Mouse (Mus musculus) CH12.LX (cell line): ENCODE data around the gene Spdef. TPM values are rescaled to one million over a fixed set of nuclear protein-coding genes. Genes with fewer than 3 reads are reported as not detected.

Source experiments
- DNase-seq: peaks from one replicate; pipeline ENCODE4 v3.0.0-alpha.2; 2013; ENCODE audit errors: extremely low read depth
- H3K27ac ChIP-seq: 2 replicates; pipeline ENCODE4 v1.5.1; 2012; ENCODE audit warnings: low read depth, mild to moderate bottlenecking, control low read depth, moderate library complexity; ENCODE audit not compliant: insufficient read depth
- H3K27me3 ChIP-seq: replicated peaks from 2 replicates; pipeline ENCODE3; 2012; ENCODE audit warnings: inconsistent platforms
- H3K36me3 ChIP-seq, 2 experiments: replicated peaks in 1 of 2; 2 replicates each; pipeline versions ENCODE3 to v1.6.1; 2012; ENCODE audit warnings: inconsistent platforms in 1 of 2, low read length in 1 of 2, mild to moderate bottlenecking in 1 of 2, mixed read lengths in 1 of 2, moderate library complexity in 1 of 2; ENCODE audit not compliant: control insufficient read depth in 1 of 2, insufficient read depth in 1 of 2
- H3K4me1 ChIP-seq, 2 experiments: 2 replicates each; pipeline ENCODE4 v1.6.1; 2012; ENCODE audit warnings: inconsistent platforms in 1 of 2, moderate library complexity in 1 of 2; ENCODE audit not compliant: insufficient read depth in 2 of 2, control insufficient read depth in 1 of 2
- H3K4me2 ChIP-seq: 2 replicates; pipeline ENCODE4 v1.6.1; 2012; ENCODE audit warnings: low read depth, mild to moderate bottlenecking, control low read depth; ENCODE audit not compliant: poor library complexity, insufficient read depth, severe bottlenecking
- H3K4me3 ChIP-seq, 3 experiments: fragments of 150-350 bp in 1 of 3; sonication (generic) in 1 of 3; replicated peaks in 1 of 3; 2 replicates each; pipeline versions ENCODE3 to v1.5.1; 2011 to 2012; ENCODE audit warnings: low read depth in 2 of 3, low read length in 2 of 3, mild to moderate bottlenecking in 2 of 3, moderate library complexity in 2 of 3, control low read depth in 1 of 3, improper control_type of control experiment in 1 of 3, inconsistent platforms in 1 of 3, mixed read lengths in 1 of 3; ENCODE audit not compliant: poor library complexity in 1 of 3
- H3K79me2 ChIP-seq: replicated peaks from 2 replicates; pipeline ENCODE4 v1.6.1; 2012; ENCODE audit warnings: mild to moderate bottlenecking, moderate library complexity; ENCODE audit not compliant: control insufficient read depth, poor library complexity, insufficient read depth, severe bottlenecking; ENCODE audit errors: extremely low read depth
- H3K9ac ChIP-seq: 2 replicates; pipeline ENCODE4 v1.6.1; 2012; ENCODE audit warnings: low read depth, mild to moderate bottlenecking, control low read depth, moderate library complexity; ENCODE audit not compliant: insufficient read depth
- H3K9me3 ChIP-seq: replicated peaks from 2 replicates; pipeline ENCODE3; 2012; ENCODE audit warnings: low read length, inconsistent platforms, mixed read lengths
- CTCF ChIP-seq, 2 experiments: IDR thresholded peaks in 1 of 2; conservative IDR thresholded peaks in 1 of 2; 2 replicates each; pipeline ENCODE4 v1.5.1; 2011 to 2012; ENCODE audit warnings: low read depth in 2 of 2, low read length in 2 of 2, improper control_type of control experiment in 1 of 2, inconsistent platforms in 1 of 2, mild to moderate bottlenecking in 1 of 2, moderate library complexity in 1 of 2
- E2F4 ChIP-seq: IDR thresholded peaks from 2 replicates; pipeline ENCODE4 v1.6.1; 2011; ENCODE audit warnings: low read depth, low read length, improper control_type of control experiment; ENCODE audit not compliant: insufficient replicate concordance
- IRF4 ChIP-seq: IDR thresholded peaks from 2 replicates; pipeline ENCODE4 v1.6.1; 2014; ENCODE audit warnings: low read depth, mild to moderate bottlenecking, inconsistent platforms, low read length, improper control_type of control experiment
- JUND ChIP-seq: conservative IDR thresholded peaks from 2 replicates; pipeline ENCODE4 v1.6.1; 2011; ENCODE audit warnings: low read depth, low read length, improper control_type of control experiment
- MAFK ChIP-seq: IDR thresholded peaks from 2 replicates; pipeline ENCODE4 v1.6.1; 2011; ENCODE audit warnings: low read length, improper control_type of control experiment; ENCODE audit not compliant: insufficient replicate concordance
- MEF2A ChIP-seq: IDR thresholded peaks from 2 replicates; pipeline ENCODE4 v1.6.1; 2014; ENCODE audit warnings: low read depth, mild to moderate bottlenecking, inconsistent platforms, low read length, improper control_type of control experiment, borderline replicate concordance
- RAD21 ChIP-seq: IDR thresholded peaks from 2 replicates; pipeline ENCODE4 v1.6.1; 2011; ENCODE audit warnings: low read depth, mild to moderate bottlenecking, low read length, improper control_type of control experiment, moderate library complexity
- RCOR1 ChIP-seq: conservative IDR thresholded peaks from 2 replicates; pipeline ENCODE4 v1.6.1; 2012; ENCODE audit warnings: low read depth, mild to moderate bottlenecking, inconsistent platforms, low read length, improper control_type of control experiment
- SIN3A ChIP-seq: IDR thresholded peaks from 2 replicates; pipeline ENCODE4 v1.6.1; 2012; ENCODE audit warnings: low read length, improper control_type of control experiment, inconsistent platforms
- SMC3 ChIP-seq: IDR thresholded peaks from 2 replicates; pipeline ENCODE4 v1.6.1; 2011; ENCODE audit warnings: low read depth, low read length, improper control_type of control experiment
- TCF12 ChIP-seq: IDR thresholded peaks from 2 replicates; pipeline ENCODE4 v1.6.1; 2014; ENCODE audit warnings: low read depth, mild to moderate bottlenecking, inconsistent platforms, low read length, improper control_type of control experiment
- ZC3H11A ChIP-seq: IDR thresholded peaks from 2 replicates; pipeline ENCODE4 v1.6.1; 2012; ENCODE audit warnings: low read depth, mild to moderate bottlenecking, inconsistent platforms, low read length, improper control_type of control experiment
- ZKSCAN1 ChIP-seq: IDR thresholded peaks from 2 replicates; pipeline ENCODE4 v1.6.1; 2012; ENCODE audit warnings: low read depth, inconsistent platforms, low read length, improper control_type of control experiment, borderline replicate concordance
- ZMIZ1 ChIP-seq: IDR thresholded peaks from 2 replicates; pipeline ENCODE4 v1.6.1; 2012; ENCODE audit warnings: low read depth, mild to moderate bottlenecking, inconsistent platforms, low read length, improper control_type of control experiment
- ZNF384 ChIP-seq: IDR thresholded peaks from 2 replicates; pipeline ENCODE4 v1.6.1; 2012; ENCODE audit warnings: low read depth, low read length, improper control_type of control experiment, inconsistent platforms
- dilution Hi-C: fragments of 300-500 bp; cut with MboI; formaldehyde crosslinking; loops from 2 replicates; pipeline ENCODE4 v1.14.3; 2020; ENCODE audit warnings: low sequenced_read_pairs; ENCODE audit not compliant: extremely low pct_unique_long_range_greater_than_20kb, extremely low pct_ligation_motif_present
- in situ Hi-C: fragments of 300-500 bp; cut with MboI; formaldehyde crosslinking; loops from 3 replicates; pipeline ENCODE4 v1.14.3; 2019; ENCODE audit warnings: low sequenced_read_pairs, low pct_ligation_motif_present, low pct_unique_long_range_greater_than_20kb, mixed read lengths
- polyA plus RNA-seq: library from polyadenylated mRNA; unstranded; fragments of >175 nt; gene quantifications from 2 replicates; pipeline ENCODE4 v1.2.1, GENCODE M21; 2012; ENCODE audit warnings: low read depth; ENCODE audit not compliant: insufficient read length
- total RNA-seq, 2 experiments: library from RNA; depleted of rRNA; stranded (reverse); fragments of 300-350 nt in 1 of 2; fragments of >200 nt in 1 of 2; gene quantifications; 2 replicates each; pipeline ENCODE4 v1.2.3; 2012 to 2014

Gene Spdef
- total and polyA plus RNA-seq, 3 experiments, result not detected

- dilution Hi-C loops, result no loop called here
- in situ Hi-C loops, result no loop called here
Measured at GRCm38 (mm10) chr17:27676270-27676669, 52.5 kb downstream of the Spdef start.

DNA sequence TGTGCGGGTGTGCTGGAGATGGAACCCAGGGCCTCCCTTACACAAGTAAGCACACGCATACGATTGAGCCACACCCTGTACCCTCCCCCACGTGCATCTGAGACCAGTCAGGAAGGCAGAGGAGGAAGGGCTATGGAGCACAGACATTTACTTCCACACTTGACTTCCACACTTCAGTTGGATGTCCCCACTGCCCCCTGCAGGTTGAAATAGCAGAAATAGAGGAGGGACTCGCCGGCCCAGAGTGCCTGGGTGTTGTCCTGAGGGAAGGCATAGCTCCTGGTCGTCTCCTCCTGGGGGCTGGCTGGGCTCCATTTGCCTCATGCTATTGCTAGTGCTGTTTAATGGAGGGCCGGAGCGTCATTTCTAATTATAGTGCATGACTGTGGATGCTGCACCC lies 53.3 kb downstream of the Spdef start:
- DNase-seq, result peak; percentile 57
- TF ChIP-seq CTCF (conservative IDR thresholded peaks at IDR 0.05 in 1 of 2, IDR thresholded peaks at IDR 0.05 in 1 of 2; ENCODE audit: low read depth in 2 of 2, low read length in 2 of 2) (peak in 1 of 2 experiments; percentile 57; a peak in 2 of 4 replicates), SMC3 (peak; percentile 47), RAD21 (peak; percentile 26), TCF12 (no peak), JUND (no peak)
- TF ChIP-seq, all 38 proteins: peak for 3

More at GRCm38 (mm10) chr17:27676270-27676669, 52.5 kb downstream of the Spdef start:
- H3K4me2 ChIP-seq, result no peak overlapping the region
- no peak for DNase-seq
- no peaks in the 10 kb centered on the region for H3K27me3 ChIP-seq
- H3K27ac ChIP-seq, result no peak overlapping the region
- H3K79me2 ChIP-seq, result no peaks in the 10 kb centered on the region
- H3K4me1 ChIP-seq, result peaks cover 15 to 32% of the 10 kb centered on the region in 2 experiments
- TF ChIP-seq ZNF384, result no peak
- TF ChIP-seq RCOR1, result no peak
- no peak for TF ChIP-seq ZMIZ1
- TF ChIP-seq ZC3H11A, result no peak
- no peak for TF ChIP-seq IRF4
- TF ChIP-seq E2F4, result no peak
- TF ChIP-seq CTCF (conservative IDR thresholded peaks at IDR 0.05 in 1 of 2, IDR thresholded peaks at IDR 0.05 in 1 of 2; ENCODE audit: low read depth in 2 of 2, low read length in 2 of 2), result no peak
- no peak for TF ChIP-seq ZKSCAN1
- no peak for TF ChIP-seq MEF2A
- no peak for TF ChIP-seq MAFK
- TF ChIP-seq SIN3A, result no peak
- TF ChIP-seq, all 38 proteins: peak for 0
- Histone ChIP-seq H3K4me3 (no peak overlapping the region), H3K36me3 (peaks cover 0 to 8% of the 10 kb centered on the region in 2 experiments), H3K9ac (no peak overlapping the region), H3K9me3 (peaks cover 3% of the 10 kb centered on the region)

More for the DNA sequence above, 53.3 kb downstream of the Spdef start:
- H3K27me3 ChIP-seq, result no peaks in the 10 kb centered on the region
- dilution Hi-C loops (no loop called here), in situ Hi-C loops (no loop called here)
- no peak overlapping the region for H3K4me2 ChIP-seq
- H3K79me2 ChIP-seq, result no peaks in the 10 kb centered on the region
- peak overlapping the region in 1 of 3 experiments; percentile 23 for H3K4me3 ChIP-seq
- H3K4me1 ChIP-seq, result peaks cover 15 to 32% of the 10 kb centered on the region in 2 experiments
- H3K9me3 ChIP-seq, result no peaks in the 10 kb centered on the region
- no peak overlapping the region for H3K27ac ChIP-seq
- H3K36me3 ChIP-seq, result peaks cover 0 to 12% of the 10 kb centered on the region in 2 experiments
- H3K9ac ChIP-seq, result no peak overlapping the region
